Mouse (Mus musculus) liver, adult (tissue): ENCODE measurements around the gene Cabp4.

Source experiments
- GATA4 ChIP-seq: IDR thresholded peaks from 2 replicates; pipeline ENCODE4 v1.6.1; 2014; ENCODE audit warnings: mild to moderate bottlenecking, low read length; ENCODE audit not compliant: insufficient replicate concordance

The Cabp4 gene

DNA sequence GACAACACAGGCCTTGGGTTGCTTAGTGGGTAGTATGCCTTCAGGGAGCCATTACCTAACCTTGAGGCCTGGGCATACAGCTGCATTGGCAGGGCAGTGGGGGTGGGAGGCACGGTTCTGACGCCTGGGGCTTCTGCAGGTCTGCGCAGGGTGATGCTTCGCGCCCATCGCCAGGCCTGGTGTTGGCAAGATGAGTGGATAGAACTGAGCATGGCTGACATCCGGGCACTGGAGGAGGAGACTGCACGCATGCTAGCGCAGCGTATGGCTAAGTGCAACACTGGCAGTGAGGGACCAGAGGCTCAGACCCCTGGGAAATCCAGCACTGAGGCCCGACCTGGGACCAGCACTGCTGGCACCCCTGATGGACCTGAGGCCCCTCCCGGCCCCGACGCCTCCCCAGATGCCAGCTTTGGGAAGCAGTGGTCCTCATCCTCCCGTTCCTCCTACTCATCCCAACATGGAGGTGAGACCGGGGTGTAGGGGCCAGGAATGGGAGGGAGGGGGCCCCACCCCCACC lies 39.1 kb downstream of the Cabp4 start:
- no peak for TF ChIP-seq GATA4

GRCm38 (mm10) chr19:4103792-4104191 lies 40.0 kb downstream of the Cabp4 start:
- TF ChIP-seq GATA4: no peak

GRCm38 (mm10) chr19:4103294-4103693 lies 40.5 kb downstream of the Cabp4 start:
- no peak for TF ChIP-seq GATA4

GRCm38 (mm10) chr19:4102626-4103025 lies 41.2 kb downstream of the Cabp4 start:
- no peak for TF ChIP-seq GATA4

DNA sequence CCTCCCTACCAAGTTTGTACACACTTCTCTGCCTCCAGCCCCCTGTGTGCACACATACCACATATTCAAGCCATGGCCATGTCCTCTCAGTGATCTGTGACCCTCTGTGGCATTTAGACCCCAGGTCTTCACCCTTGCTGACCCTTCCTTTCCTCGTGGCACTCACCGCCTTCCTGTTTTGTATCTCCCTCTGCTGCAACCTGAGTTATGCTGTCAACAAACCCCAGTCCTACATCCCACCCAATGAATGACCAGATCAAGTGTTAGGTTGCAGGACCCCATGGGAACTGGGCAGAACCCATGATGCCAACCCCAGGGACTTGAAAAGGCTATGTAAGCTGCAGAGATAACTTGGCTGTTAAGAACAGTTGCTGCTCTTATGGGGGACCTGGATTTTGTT lies 41.8 kb downstream of the Cabp4 start:
- TF ChIP-seq GATA4: no peak

DNA sequence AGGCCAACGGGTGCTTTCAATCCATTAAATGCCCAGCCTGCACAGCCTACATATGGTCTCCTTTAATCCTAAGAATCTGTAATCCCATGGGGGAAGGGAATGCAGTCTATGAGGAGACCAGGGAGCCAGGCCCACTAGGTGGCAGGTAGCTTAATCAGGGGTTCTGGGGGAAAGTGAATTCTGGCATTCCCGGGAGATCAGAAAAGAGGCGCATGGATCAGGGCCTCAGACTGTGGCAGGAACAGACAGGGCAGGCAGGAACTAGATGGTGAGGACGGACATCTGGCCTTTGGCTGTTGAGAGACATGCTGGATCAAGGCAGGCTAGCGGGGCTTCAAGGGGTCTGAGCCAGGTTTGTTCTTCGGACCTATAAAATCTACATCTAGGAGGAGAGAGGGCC lies 42.4 kb downstream of the Cabp4 start:
- TF ChIP-seq GATA4: no peak

GRCm38 (mm10) chr19:4100718-4101261 lies 43.0 kb downstream of the Cabp4 start:
- TF ChIP-seq GATA4: no peak

- no peak for TF ChIP-seq GATA4
Observed at GRCm38 (mm10) chr19:4099837-4100717, 43.8 kb downstream of the Cabp4 start, which contains the start of gene Pitpnm1. Pitpnm1 (plus strand) TSS chr19:4099998.

- TF ChIP-seq GATA4: no peak
Observed at GRCm38 (mm10) chr19:4099056-4099455, 44.8 kb downstream of the Cabp4 start.

GRCm38 (mm10) chr19:4098426-4098825 lies 45.4 kb downstream of the Cabp4 start:
- TF ChIP-seq GATA4: no peak

DNA sequence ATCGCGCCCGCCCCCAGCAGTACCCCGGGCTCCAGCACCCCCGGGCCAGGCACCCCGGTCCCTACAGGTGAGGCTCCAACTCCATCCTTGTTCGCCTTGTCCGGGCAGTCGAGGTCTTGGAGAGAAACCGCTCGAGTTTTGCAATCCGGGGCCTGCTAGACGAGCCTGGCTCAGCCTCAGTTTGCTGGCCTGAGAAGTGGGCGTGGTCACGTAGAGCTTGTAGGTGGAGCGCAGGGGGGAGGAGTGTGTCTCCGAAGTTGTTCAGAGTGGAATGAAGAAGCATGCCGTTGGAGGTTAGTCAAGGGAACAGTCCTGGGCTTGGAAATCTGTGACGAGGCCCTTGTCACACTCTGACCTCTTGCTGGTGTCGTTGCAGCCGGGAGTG lies 46.4 kb downstream of the Cabp4 start:
- no peak for TF ChIP-seq GATA4

DNA sequence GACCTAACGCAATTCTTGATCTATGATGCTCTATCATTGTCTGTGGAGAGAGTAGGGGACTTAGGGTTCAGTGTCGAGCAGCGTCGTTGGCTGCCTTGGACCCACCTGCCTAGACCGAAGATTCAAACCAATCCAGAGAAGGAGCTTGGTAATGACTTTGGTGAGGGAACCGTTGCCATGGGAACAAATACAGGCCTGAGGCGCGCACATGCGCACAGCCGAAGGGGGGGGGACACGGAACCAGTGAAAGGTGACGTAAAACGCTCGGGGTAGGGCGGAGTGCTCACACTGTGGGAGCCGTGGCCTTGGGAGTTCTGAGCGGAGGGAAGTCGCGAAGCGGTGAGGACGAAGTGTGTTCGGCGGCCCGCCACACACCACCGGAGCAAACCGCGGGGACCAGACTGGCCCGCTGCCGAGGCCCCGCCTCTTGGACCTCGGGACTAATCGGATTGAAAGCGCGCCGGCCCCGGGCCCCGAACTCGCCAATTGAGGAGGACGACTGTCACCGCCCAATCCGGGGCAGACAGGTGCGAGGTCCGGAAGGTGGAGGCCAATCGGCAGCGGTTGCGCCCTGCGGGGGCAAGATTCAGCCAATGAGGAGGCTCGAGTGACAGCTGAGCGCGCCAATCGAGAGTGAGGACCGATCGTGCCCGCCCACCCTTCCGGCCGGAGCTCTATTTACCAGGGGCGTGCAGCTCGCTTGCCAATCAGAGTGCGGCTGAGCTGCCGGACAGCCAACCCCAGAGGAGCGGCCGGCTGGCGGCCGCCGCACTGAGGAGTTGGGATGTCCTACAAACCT lies 47.0 kb downstream of the Cabp4 start, which contains the start of gene Cdk2ap2:
Gene Cdk2ap2, plus strand, starts transcription at position 541 of the 799 bp plus-strand sequence.
- TF ChIP-seq GATA4: no peak; the same call in 1 of the 2 replicates

DNA sequence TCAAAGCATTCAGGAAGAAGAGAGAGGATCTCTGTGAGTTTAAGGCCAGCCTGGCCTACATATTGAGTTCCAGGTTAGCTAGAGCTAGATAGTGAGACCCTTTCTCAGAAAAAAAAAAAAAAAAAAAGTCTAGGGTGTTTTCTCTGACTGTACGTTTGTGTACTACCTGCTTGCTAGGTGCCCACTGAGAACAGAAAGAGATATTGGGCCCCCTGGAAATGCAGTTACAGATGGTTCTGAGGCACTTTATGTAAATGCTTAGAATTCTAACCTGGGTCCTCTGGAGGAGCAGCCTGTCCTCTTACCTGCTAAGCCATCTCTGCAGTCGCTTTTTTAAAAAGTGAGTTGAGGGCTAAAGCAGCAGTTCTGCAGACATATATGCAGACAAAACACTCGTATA lies 48.0 kb downstream of the Cabp4 start:
- no peak for TF ChIP-seq GATA4

DNA sequence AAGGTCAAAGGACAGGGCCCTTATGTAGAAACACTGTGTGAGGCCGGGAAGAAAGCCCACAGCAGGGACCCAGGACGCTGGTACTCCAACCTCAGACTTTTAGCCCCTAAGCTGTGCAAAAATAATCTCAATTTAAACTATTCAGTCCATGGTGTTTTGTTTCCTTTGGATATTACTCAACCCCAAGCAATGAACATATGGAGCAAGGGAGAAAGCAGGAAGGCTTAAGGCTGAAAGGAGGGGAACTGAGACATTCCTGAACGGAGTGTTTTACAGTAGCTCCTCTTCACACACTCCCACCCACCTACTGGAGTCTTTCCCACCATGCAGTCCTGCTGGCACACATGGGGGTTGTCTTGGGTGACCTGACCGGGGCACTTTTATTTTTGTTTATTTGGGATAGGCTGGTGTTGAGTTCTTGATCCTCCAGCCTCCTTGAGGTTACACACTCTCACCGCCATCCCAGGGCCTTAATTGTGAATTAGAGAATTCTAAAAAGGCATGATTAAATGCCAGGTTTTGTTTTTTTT lies 49.0 kb downstream of the Cabp4 start:
- TF ChIP-seq GATA4: no peak

GRCm38 (mm10) chr19:4094348-4094747 lies 49.5 kb downstream of the Cabp4 start:
- no peak for TF ChIP-seq GATA4
